Mouse (Mus musculus) activated CD4-positive, CD25-positive, alpha-beta regulatory T cell, adult 4 months (primary cell): ENCODE measurements around the gene Vgf. TPM values are rescaled to one million over a fixed set of nuclear protein-coding genes. Genes with fewer than 3 reads are reported as not detected.

Experiments used
- ATAC-seq: one replicate; pipeline ENCODE4 v1.8.0; 2017
- polyA plus RNA-seq, 2 experiments: library from polyadenylated mRNA; unstranded; fragments of 100-300 nt; shearing (Covaris generic); gene quantifications; one replicate each; pipeline ENCODE4 v1.2.1; 2017

The Vgf gene
- polyA plus RNA-seq, 2 experiments from 2014 or later = not detected

- ATAC-seq = no peak
Measured at GRCm38 (mm10) chr5:137031076-137032032, 5.2 kb downstream of the Vgf start.

DNA sequence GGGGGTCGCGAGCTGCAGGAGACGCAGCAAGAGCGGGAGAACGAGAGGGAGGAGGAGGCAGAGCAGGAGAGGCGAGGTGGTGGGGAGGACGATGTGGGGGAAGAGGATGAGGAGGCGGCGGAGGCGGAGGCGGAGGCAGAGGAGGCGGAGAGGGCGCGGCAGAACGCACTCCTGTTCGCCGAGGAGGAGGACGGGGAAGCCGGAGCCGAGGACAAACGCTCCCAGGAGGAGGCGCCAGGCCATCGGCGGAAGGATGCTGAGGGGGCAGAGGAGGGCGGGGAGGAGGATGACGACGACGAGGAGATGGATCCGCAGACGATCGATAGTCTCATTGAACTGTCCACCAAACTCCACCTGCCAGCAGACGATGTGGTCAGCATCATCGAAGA lies 5.8 kb downstream of the Vgf start:
- no peak for ATAC-seq

GRCm38 (mm10) chr5:137032641-137033074 lies 6.5 kb downstream of the Vgf start:
- ATAC-seq = peak; percentile 70

- no peak for ATAC-seq
Measured at GRCm38 (mm10) chr5:137036211-137036610, 10.0 kb downstream of the Vgf start.

DNA sequence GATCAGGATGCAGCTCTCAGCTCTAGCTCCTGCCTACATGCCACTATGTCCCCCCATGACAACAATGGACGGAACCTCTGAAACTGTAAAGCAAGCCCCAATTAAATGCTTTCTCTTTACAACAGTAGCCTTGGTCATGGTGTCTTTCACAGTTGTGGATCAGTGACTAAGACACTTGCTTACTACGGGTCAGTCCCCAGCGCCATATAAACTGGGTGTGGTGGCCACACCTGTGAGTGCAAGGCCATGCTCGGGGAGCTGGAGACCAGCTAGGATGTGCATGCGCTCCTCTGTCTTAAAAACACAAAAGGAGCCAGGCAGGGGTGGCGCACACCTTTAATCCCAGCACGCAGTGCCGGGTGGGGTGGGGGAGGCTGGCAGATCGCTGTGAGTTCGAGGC lies 13.3 kb downstream of the Vgf start:
- no peak for ATAC-seq

DNA sequence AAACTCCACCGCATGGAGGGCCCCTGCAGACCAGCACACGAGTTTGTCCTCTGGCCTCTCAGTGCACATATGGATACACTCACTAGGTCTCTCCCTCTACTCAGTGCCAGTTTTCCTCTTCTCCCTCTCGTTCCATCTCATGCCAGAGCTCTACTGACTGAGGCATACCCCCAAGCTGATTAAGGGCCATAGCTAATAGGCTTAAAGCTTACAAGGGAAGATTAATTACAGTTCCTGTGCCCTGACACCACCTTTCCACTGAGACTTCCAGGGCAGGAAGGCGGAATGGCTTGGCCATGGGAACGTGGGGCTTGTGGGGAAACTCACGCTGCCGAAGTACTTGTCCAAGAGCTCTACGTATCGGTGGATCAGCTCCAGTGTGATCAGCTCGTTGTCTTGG lies 15.2 kb downstream of the Vgf start:
- no peak for ATAC-seq

- ATAC-seq = no peak
Measured at GRCm38 (mm10) chr5:137043997-137044396, 17.8 kb downstream of the Vgf start.

GRCm38 (mm10) chr5:137045402-137046323 lies 19.5 kb downstream of the Vgf start, which contains the start of gene Ap1s1:
Ap1s1 (minus strand) TSS chr5:137046135.
- ATAC-seq = peak; percentile 89

GRCm38 (mm10) chr5:137046324-137046718 lies 20.1 kb downstream of the Vgf start:
- peak; percentile 22 for ATAC-seq

DNA sequence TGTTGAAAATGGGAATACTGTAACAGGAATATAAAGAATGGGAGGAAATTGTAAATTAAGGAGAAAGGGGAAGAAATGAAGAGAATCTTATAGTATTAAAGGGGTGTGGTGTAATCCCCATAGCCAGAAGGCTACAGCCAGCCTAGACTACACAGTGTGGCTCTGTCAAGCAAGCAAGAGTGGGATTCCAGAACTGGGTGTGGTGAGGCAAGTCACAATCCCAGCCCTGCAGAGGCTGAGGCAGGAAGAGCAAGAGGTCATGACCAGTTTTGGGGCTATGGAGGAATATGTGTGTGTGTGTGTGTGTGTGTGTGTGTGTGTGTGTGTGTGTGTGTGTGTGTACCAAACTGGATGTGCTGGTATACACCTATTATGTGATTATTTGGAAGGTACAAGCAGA lies 20.8 kb downstream of the Vgf start:
- no peak for ATAC-seq

DNA sequence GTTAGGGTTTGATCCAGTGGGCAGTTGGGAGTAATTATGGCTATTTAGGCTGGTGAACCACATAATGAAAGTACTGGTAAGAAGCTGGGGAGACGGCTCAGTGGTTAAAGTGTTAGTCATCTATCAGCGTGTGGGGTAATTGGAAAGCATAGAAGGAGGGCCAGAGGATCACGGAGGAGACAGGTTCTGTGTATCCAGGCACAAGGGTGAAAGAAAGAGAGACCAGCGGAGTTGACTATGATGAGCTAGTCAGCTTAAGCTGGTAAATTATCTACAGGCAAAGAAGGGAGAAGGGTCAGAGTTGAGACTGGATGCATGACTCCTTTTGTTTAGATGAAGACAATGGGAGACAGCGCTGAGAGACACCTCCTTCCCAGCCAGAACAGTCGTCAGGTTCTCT lies 24.9 kb downstream of the Vgf start:
- ATAC-seq = no peak

DNA sequence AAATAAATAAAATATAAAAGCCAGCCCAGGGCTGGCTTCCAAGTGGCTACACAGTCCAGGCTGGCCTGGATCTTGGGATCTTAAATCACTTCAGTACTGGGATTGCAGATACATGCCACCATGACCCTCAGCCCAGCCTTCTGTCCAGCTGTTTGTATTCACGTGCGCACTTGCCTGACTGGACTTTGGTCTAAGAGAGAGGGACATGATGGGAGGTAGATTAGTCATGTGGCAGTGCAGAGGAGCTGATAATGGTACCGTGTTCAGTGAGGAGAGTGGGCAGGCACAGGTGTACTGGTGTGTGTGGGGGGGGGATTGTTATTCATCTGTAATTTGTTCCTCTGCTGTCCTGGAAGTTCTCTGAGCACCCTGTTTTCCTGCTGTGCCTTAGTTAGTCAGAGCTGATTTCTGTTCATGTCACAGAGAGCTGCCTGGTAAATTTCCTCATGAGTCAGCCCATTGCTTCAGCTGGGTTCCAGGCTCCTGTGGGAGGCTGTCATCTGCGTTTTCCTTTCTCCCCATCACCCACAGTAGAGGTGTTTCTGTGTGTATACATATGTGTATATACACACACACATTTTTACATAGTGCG lies 25.8 kb downstream of the Vgf start:
- ATAC-seq = no peak

DNA sequence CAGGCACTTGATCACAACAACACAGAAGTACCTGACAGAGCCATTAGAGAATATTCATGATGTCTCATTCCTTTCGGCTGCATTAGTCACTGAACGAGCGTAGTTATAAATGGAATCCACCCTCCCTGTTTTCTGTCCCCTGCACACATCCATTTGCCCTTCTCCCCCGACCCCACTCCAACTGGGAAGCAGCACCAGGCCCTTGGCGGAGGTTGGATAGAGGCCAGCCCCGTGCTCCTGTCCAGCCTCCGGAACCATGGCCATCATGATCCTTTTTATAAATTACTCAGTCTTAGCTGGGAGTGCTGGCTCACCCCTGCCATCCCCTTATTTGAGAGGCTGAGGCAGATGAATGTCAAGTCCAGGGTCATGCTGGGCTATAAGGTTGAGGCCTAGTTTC lies 28.1 kb downstream of the Vgf start:
- no peak for ATAC-seq

GRCm38 (mm10) chr5:137054873-137055272 lies 28.7 kb downstream of the Vgf start:
- no peak for ATAC-seq

GRCm38 (mm10) chr5:137061809-137062481 lies 35.8 kb downstream of the Vgf start:
- ATAC-seq = no peak

DNA sequence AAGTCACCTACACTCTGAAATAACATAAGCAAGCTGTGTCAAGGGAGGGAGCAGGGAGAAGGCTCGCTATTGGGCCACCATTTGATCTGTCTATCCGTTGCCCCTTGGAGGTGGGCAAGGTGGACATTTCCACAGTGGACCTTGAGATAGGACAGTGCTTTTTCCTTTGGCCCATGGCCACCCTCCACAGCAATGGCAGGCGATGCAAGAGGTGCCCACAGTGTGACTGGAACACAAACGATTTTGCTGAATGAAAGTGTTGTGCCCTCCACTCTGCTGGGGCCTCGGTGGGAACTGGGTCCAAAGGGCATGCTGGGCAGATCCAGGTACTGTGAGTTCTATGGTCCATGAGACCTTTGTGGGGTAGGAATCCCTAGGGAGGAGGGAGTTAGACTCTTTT lies 36.4 kb downstream of the Vgf start:
- ATAC-seq = no peak

DNA sequence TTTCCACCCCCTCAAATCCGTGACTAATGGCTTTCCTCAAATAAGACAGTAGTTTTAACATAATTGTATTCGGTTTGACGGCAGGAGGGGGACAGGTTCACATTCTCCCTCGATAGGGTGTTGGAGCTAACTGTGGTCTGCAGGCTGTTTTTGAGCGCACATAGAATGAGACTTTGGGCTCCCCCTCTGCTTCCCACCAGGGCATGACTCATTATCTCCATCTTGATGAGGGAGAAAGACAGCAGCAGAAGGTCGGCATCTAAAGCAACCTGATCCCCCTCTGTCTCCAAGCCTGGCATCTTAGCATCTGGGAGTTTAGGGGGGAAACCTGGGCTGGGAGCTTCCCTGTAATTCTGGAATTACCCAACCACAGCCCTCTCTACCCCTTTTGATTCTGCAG lies 39.3 kb downstream of the Vgf start:
- ATAC-seq = no peak

- ATAC-seq = no peak
Measured at GRCm38 (mm10) chr5:137065923-137066322, 39.7 kb downstream of the Vgf start.

GRCm38 (mm10) chr5:137068711-137069110 lies 42.5 kb downstream of the Vgf start:
- no peak for ATAC-seq

GRCm38 (mm10) chr5:137070881-137071605 lies 44.9 kb downstream of the Vgf start:
- no peak for ATAC-seq
